Mouse (Mus musculus) hindbrain, embryonic 11.5 days (tissue): ENCODE data around the gene Dus2. TPM values are rescaled to one million over a fixed set of nuclear protein-coding genes. Genes with fewer than 3 reads are reported as not detected.
A peak's percentile ranks its signal among the peaks of the same experiment; 100 is the strongest.

Experiments used
- ATAC-seq: fragments of 200-750 bp; cut with Nextera tagmentation; 2 replicates; pipeline ENCODE4 v1.8.0; 2017; ENCODE audit warnings: mild to moderate bottlenecking, moderate TSS enrichment, moderate library complexity; ENCODE audit not compliant: low FRiP score
- DNase-seq: peaks from one replicate; pipeline ENCODE4 v3.0.0-alpha.2; 2015; ENCODE audit warnings: low spot score
- H3K27ac ChIP-seq: fragments of 300-500 bp; sonication (generic); 2 replicates; pipeline ENCODE4 v1.5.1; 2014; ENCODE audit warnings: mild to moderate bottlenecking, low read depth, low read length
- H3K27me3 ChIP-seq: fragments of 300-500 bp; sonication (generic); 2 replicates; pipeline ENCODE4 v1.6.1; 2014; ENCODE audit warnings: mild to moderate bottlenecking, low read length, moderate library complexity, mixed read lengths; ENCODE audit not compliant: control insufficient read depth, insufficient read depth
- H3K36me3 ChIP-seq: fragments of 300-500 bp; sonication (generic); 2 replicates; pipeline ENCODE4 v1.6.1; 2014; ENCODE audit warnings: mild to moderate bottlenecking, low read length, moderate library complexity, mixed read lengths; ENCODE audit not compliant: control insufficient read depth, insufficient read depth
- H3K4me1 ChIP-seq: fragments of 300-500 bp; sonication (generic); replicated peaks from 2 replicates; pipeline ENCODE4 v1.6.1; 2014; ENCODE audit warnings: low read length, mixed read lengths; ENCODE audit not compliant: control insufficient read depth, insufficient read depth
- H3K4me2 ChIP-seq: fragments of 300-500 bp; sonication (generic); replicated peaks from 2 replicates; pipeline ENCODE4 v1.6.1; 2014; ENCODE audit warnings: mild to moderate bottlenecking, low read depth, low read length
- H3K4me3 ChIP-seq: fragments of 300-500 bp; sonication (generic); 2 replicates; pipeline ENCODE4 v1.5.1; 2014; ENCODE audit warnings: low read depth, low read length
- H3K9ac ChIP-seq: fragments of 300-500 bp; sonication (generic); 2 replicates; pipeline ENCODE4 v1.6.1; 2014; ENCODE audit warnings: low read depth, low read length
- H3K9me3 ChIP-seq: fragments of 300-500 bp; sonication (generic); 2 replicates; pipeline ENCODE4 v1.6.1; 2016; ENCODE audit warnings: low read length; ENCODE audit not compliant: control insufficient read depth
- WGBS: fragments of 180-500 bp; shearing (Covaris S2); extraction: QIAGEN DNeasy Blood & Tissue Kit; methylation state at CpG from one replicate; pipeline ENCODE4 v1.1.7; 2014; 5-methylcytosine and 5-hydroxymethylcytosine counted together
- polyA plus RNA-seq: library from polyadenylated mRNA; unstranded; fragments of >200 nt; fragmentation: Nextera tagmentation; extraction: Ambion mirVana; gene quantifications from 2 replicates; pipeline ENCODE4 v1.2.1, GENCODE M21; 2014

Gene Dus2
- polyA plus RNA-seq, 1 experiment from 2014 or later: 22.0 TPM

DNA sequence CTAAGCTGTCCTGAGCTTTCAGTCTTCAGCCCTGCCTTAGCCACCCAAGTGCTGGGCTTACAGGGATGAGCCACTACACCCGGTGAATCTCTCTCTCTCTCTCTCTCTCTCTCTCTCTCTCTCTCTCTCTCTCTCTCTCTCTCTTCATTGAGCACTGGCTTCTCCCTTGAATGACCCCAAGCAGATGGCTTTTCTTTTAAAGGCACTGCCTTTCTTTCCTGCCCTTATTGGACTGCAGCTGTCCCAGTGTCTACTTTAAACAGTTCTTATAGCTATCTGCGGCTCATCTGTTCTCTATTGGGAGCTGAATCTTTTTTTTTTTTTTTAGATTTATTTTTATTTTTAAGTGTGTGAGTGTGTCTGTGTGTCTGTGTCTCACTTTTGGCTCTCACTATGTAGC, 51.9 kb downstream of the Dus2 start:
- Histone ChIP-seq H3K4me2 (no peak overlapping the region), H3K27me3 (no peaks in the 10 kb centered on the region), H3K4me1 (no peaks in the 10 kb centered on the region), H3K9me3 (no peaks in the 10 kb centered on the region), H3K4me3 (no peak overlapping the region), H3K9ac (no peak overlapping the region), H3K36me3 (0 out of 2 replicates have a peak, but pooled peaks cover 3% of the 10 kb centered on the region), H3K27ac (no peak overlapping the region)
- DNase-seq: no peak
- no peak for ATAC-seq
- 68% methylated on average over 2 of the region's 2 CpGs for WGBS

GRCm38 (mm10) chr8:106044151-106044550, 53.0 kb downstream of the Dus2 start:
- 0 out of 2 replicates have a peak, but pooled peaks cover 3% of the 10 kb centered on the region for H3K36me3 ChIP-seq
- no peak overlapping the region for H3K4me2 ChIP-seq
- no peaks in the 10 kb centered on the region for H3K27me3 ChIP-seq
- no peak overlapping the region for H3K4me3 ChIP-seq
- no peak overlapping the region for H3K27ac ChIP-seq
- no peak overlapping the region for H3K9ac ChIP-seq
- ATAC-seq (no peak), DNase-seq (peak; percentile 17)
- H3K4me1 ChIP-seq: no peaks in the 10 kb centered on the region
- 86% methylated on average over 3 of the region's 3 CpGs for WGBS
- H3K9me3 ChIP-seq: no peaks in the 10 kb centered on the region

DNA sequence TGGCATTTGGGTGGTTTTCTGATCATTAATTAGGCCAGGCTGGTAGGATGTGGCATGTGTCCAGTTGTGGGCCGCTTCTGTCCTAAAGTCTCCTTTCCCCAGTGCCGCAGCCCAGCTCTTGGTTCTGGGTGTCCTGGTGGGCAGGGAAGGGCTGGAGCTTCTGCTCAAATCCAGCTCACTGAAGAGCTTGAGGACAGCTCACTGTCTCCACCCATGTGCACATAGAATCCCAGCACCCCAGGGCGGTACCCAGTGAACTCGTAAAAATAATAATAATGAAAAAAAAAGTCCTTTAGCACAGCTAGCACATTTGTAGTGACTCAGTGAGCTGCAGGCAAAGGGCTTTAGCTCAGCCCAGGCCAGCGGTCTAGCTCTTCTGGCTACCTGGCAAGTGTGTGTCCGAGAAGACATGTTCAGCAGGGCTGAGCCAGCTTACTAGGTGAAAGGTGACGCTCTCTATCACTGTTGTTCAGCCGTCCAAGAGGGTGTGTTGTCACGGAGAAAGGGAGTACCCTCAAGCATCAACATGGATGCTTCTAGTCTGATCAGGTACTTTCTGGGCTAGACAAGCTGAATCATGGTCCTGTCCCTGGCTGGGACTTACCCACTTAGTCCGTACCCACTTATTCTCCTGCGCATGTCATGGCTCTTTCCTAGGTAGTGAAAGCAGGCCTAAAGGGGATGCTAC, 55.9 kb downstream of the Dus2 start:
- ATAC-seq (no peak), DNase-seq (no peak)
- H3K4me1 ChIP-seq: no peaks in the 10 kb centered on the region
- no peaks in the 10 kb centered on the region for H3K9me3 ChIP-seq
- no peak overlapping the region for H3K9ac ChIP-seq
- no peak overlapping the region for H3K4me3 ChIP-seq
- no peak overlapping the region for H3K27ac ChIP-seq
- H3K36me3 ChIP-seq: 0 out of 2 replicates have a peak, but pooled peaks cover 3% of the 10 kb centered on the region
- H3K27me3 ChIP-seq: no peaks in the 10 kb centered on the region
- 96% methylated on average over 11 of the region's 11 CpGs for WGBS
- no peak overlapping the region for H3K4me2 ChIP-seq

DNA sequence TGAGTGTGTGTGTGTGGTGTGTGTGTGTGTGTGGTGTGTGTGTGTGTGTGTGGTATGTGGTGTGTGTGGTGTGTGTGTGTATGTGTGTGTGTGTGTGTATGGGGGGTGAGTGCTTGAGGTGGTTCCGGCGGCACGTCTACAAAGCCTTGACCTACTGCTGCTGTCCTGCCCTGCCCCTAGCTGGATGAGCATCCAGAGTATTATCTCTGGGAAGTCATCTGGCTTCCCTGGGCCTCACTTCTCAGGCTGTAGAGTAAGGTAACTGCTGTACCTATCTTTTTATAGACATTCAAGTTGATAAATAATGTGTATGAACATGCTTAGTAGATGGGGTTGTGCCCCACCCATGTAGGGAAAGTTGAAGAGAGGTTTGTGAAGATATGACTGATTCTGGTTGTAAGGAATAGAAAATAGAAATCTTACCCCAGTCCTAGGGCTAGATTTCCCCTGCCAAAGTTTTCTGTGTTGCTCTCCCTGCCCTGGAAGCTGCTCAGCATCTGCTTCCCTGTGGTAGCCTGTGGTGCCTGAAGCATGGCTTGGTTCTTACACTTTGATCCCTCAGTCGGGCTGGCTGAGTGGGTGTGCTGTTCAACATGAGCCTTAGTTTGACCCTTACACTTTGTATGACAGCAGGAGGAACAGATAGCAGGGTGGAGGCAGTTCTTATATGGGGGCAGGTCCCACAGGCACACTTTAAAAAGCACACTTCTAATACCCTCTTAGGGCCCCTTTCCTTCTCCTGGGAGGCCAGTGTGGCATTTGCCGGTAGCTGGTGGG, 56.9 kb downstream of the Dus2 start:
- 90% methylated on average over 5 of the region's 5 CpGs for WGBS
- Histone ChIP-seq H3K27ac (no peak overlapping the region), H3K9ac (no peak overlapping the region), H3K4me3 (no peak overlapping the region), H3K27me3 (no peaks in the 10 kb centered on the region), H3K4me1 (no peaks in the 10 kb centered on the region), H3K4me2 (no peak overlapping the region), H3K36me3 (0 out of 2 replicates have a peak, but pooled peaks cover 3% of the 10 kb centered on the region), H3K9me3 (no peaks in the 10 kb centered on the region)
- ATAC-seq (no peak), DNase-seq (no peak)

GRCm38 (mm10) chr8:106049840-106050239, 58.7 kb downstream of the Dus2 start:
- no peak for DNase-seq
- Histone ChIP-seq H3K9ac (no peak overlapping the region), H3K4me1 (no peaks in the 10 kb centered on the region), H3K27ac (no peak overlapping the region), H3K4me2 (no peak overlapping the region), H3K9me3 (no peaks in the 10 kb centered on the region), H3K27me3 (no peaks in the 10 kb centered on the region), H3K36me3 (0 out of 2 replicates have a peak, but pooled peaks cover 3% of the 10 kb centered on the region), H3K4me3 (no peak overlapping the region)
- WGBS: 87% methylated on average over 6 of the region's 6 CpGs
- ATAC-seq: no peak

DNA sequence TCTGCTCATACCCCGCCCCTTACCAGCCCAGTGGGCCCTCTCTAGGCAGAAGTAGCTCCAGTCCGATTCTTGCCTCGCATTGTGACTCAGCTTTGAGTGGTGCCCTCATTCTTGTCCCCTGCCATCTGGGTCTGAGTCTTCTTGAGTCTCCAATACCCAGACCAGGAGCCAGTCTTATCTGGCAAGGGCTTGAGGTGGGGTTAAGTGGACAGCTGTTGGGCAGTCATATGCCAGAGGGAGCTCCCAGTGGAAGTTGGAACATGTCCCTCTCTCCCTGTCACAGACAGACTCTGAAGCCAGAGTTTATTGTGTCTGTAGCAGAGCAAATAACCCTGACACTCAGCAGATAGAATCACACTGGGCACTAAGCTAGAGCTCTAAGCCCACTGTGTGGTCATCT, 59.9 kb downstream of the Dus2 start:
- 0 out of 2 replicates have a peak, but pooled peaks cover 3% of the 10 kb centered on the region for H3K36me3 ChIP-seq
- no peaks in the 10 kb centered on the region for H3K27me3 ChIP-seq
- H3K27ac ChIP-seq: no peak overlapping the region
- H3K4me3 ChIP-seq: no peak overlapping the region
- 90% methylated on average over 3 of the region's 3 CpGs for WGBS
- no peaks in the 10 kb centered on the region for H3K9me3 ChIP-seq
- no peak for DNase-seq
- no peak overlapping the region for H3K4me2 ChIP-seq
- H3K4me1 ChIP-seq: no peaks in the 10 kb centered on the region
- no peak for ATAC-seq
- no peak overlapping the region for H3K9ac ChIP-seq

- H3K4me1 ChIP-seq: no peaks in the 10 kb centered on the region
- H3K4me2 ChIP-seq: no peak overlapping the region
- H3K4me3 ChIP-seq: no peak overlapping the region
- 90% methylated on average over 9 of the region's 9 CpGs for WGBS
- DNase-seq (no peak), ATAC-seq (no peak)
- H3K9me3 ChIP-seq: no peaks in the 10 kb centered on the region
- H3K27me3 ChIP-seq: no peaks in the 10 kb centered on the region
- H3K36me3 ChIP-seq: no peaks in the 10 kb centered on the region
- no peak overlapping the region for H3K9ac ChIP-seq
- no peak overlapping the region for H3K27ac ChIP-seq
These were observed 61.5 kb downstream of the Dus2 start for GRCm38 (mm10) chr8:106052510-106053089.

DNA sequence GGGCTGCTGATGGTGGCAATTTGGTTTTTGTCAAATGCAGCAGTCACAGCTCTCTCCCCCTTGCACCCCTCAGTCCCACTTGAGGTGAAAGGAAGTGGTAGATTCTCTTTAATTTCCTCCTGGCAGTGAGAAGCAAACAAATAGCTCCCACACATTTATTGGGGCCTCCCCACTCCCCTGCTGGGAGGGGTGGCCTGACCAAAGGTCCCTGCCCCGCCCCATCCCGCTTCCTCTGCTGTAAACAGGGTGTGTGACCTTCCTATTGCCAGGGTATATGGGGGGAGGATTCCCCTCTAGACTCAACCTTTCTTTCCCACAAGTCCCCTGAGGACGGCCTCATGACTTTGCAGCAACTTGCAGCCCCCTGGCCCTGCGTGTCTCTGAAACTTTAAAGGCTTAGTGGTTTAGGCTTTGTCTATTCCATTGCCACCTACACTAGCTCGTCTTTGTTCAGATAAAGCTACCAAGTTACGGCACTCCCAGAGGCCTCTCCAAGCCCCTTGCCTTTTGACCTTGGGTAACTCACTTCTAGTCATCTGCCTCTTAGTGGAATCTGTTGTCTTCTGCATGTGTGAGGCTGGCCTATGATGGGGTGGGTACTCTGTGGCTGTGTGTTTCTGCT, 63.2 kb downstream of the Dus2 start:
- no peaks in the 10 kb centered on the region for H3K27me3 ChIP-seq
- ATAC-seq (no peak), DNase-seq (no peak)
- no peak overlapping the region for H3K9ac ChIP-seq
- no peak overlapping the region for H3K4me2 ChIP-seq
- H3K4me1 ChIP-seq: no peaks in the 10 kb centered on the region
- H3K36me3 ChIP-seq: no peaks in the 10 kb centered on the region
- 73% methylated on average over 6 of the region's 6 CpGs for WGBS
- H3K27ac ChIP-seq: no peak overlapping the region
- H3K4me3 ChIP-seq: no peak overlapping the region
- H3K9me3 ChIP-seq: no peaks in the 10 kb centered on the region
